Mouse (Mus musculus): ENCODE data around the gene Arf3. TPM values are rescaled to one million over a fixed set of nuclear protein-coding genes. Genes with fewer than 3 reads are reported as not detected.

Arf3 gene
- total and polyA plus RNA-seq, 2 experiments from 2014 or later, result 93.8 to 144 TPM

GRCm38 (mm10) chr15:98742766-98743428, 20.1 kb downstream of the Arf3 start:
- ATAC-seq (ENCODE audit: low FRiP score) (no peak), DNase-seq (ENCODE audit: low spot score) (no peak)
- no peak overlapping the region for H3K4me2 ChIP-seq (ENCODE audit: low read depth, low read length, poor library complexity, severe bottlenecking)
- no peaks in the 10 kb centered on the region for H3K27me3 ChIP-seq (ENCODE audit: insufficient read depth, low read length)
- H3K9me3 ChIP-seq (ENCODE audit: low read length), result no peaks in the 10 kb centered on the region
- H3K36me3 ChIP-seq (ENCODE audit: insufficient read depth, low read length), result peaks cover 35% of the 10 kb centered on the region
- no peak overlapping the region for H3K27ac ChIP-seq (ENCODE audit: low read depth, low read length)
- H3K9ac ChIP-seq (replicated peaks; ENCODE audit: low read length, poor library complexity, severe bottlenecking), result no peak overlapping the region
- 82% methylated on average over 8 of the region's 8 CpGs for WGBS
- H3K4me3 ChIP-seq (ENCODE audit: low read depth, low read length), result no peak overlapping the region
- TF ChIP-seq CTCF (IDR thresholded peaks at IDR 0.05), result no peak
- H3K4me1 ChIP-seq (ENCODE audit: insufficient read depth, low read length), result no peaks in the 10 kb centered on the region

- H3K4me1 ChIP-seq (ENCODE audit: insufficient read depth, low read length), result no peaks in the 10 kb centered on the region
- peaks cover 52% of the 10 kb centered on the region for H3K36me3 ChIP-seq (ENCODE audit: insufficient read depth, low read length)
- no peak overlapping the region for H3K27ac ChIP-seq (ENCODE audit: low read depth, low read length)
- no peaks in the 10 kb centered on the region for H3K9me3 ChIP-seq (ENCODE audit: low read length)
- DNase-seq (ENCODE audit: low spot score), result no peak
- no peak for TF ChIP-seq CTCF (IDR thresholded peaks at IDR 0.05)
- H3K4me2 ChIP-seq (ENCODE audit: low read depth, low read length, poor library complexity, severe bottlenecking), result no peak overlapping the region
- no peak overlapping the region for H3K4me3 ChIP-seq (ENCODE audit: low read depth, low read length)
- ATAC-seq (ENCODE audit: low FRiP score), result no peak
- no peaks in the 10 kb centered on the region for H3K27me3 ChIP-seq (ENCODE audit: insufficient read depth, low read length)
- WGBS, result 90% methylated on average over 8 of the region's 8 CpGs
- H3K9ac ChIP-seq (replicated peaks; ENCODE audit: low read length, poor library complexity, severe bottlenecking), result no peak overlapping the region
These were observed 22.8 kb downstream of the Arf3 start for GRCm38 (mm10) chr15:98740219-98740618.

DNA sequence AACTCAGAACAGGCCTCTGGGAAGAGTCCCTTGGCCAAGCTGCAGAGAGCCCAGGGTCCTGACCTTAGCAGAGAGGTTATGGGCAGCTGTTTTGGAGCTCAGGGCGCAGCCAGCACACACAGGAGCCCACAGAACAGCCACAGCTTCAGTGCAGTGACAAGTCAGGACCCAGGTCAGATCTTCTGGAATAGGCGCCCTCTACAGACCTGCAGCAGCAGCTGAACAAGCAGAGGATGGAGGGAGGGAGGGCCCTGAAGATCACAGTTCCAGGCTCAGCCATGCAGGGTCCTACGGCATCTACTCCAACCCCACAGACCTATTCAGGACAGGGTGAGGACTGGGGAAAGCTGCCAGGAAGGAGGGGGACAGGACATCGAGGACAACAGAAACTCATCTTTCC, 24.2 kb downstream of the Arf3 start:
- Histone ChIP-seq H3K4me1 (ENCODE audit: insufficient read depth, low read length) (no peaks in the 10 kb centered on the region), H3K9ac (replicated peaks; ENCODE audit: low read length, poor library complexity, severe bottlenecking) (no peak overlapping the region), H3K4me2 (ENCODE audit: low read depth, low read length, poor library complexity, severe bottlenecking) (no peak overlapping the region), H3K27me3 (ENCODE audit: insufficient read depth, low read length) (no peaks in the 10 kb centered on the region), H3K4me3 (ENCODE audit: low read depth, low read length) (no peak overlapping the region), H3K27ac (ENCODE audit: low read depth, low read length) (no peak overlapping the region), H3K9me3 (ENCODE audit: low read length) (no peaks in the 10 kb centered on the region), H3K36me3 (ENCODE audit: insufficient read depth, low read length) (peaks cover 55% of the 10 kb centered on the region)
- WGBS, result 66% methylated on average over 4 of the region's 4 CpGs
- peak; percentile 37; the same call in 1 of the 2 replicates for TF ChIP-seq CTCF (IDR thresholded peaks at IDR 0.05)
- ATAC-seq (ENCODE audit: low FRiP score), result no peak
- no peak for DNase-seq (ENCODE audit: low spot score)

DNA sequence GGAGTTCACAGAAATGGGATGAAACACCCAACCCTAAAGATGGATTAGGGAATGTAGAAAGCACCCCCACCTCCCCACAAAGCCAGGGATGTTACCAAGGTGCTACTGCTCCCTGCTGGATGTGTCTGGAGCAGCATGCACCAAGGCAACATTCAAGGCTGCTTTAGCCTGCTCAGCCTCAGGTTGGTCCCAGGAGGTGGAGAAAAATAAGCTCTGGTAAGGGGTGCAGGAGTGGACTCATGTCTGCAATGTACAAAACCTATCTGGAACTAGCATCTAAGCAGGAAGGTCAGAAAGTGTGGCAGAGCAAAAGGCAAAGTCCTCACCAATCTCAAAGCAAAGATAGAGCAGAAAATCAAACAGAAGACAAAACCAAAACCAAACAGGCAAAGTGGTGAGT, 25.1 kb downstream of the Arf3 start:
- no peak overlapping the region for H3K4me2 ChIP-seq (ENCODE audit: low read depth, low read length, poor library complexity, severe bottlenecking)
- no peak overlapping the region for H3K9ac ChIP-seq (replicated peaks; ENCODE audit: low read length, poor library complexity, severe bottlenecking)
- H3K36me3 ChIP-seq (ENCODE audit: insufficient read depth, low read length), result peaks cover 55% of the 10 kb centered on the region
- peak; percentile 71 for TF ChIP-seq CTCF (IDR thresholded peaks at IDR 0.05)
- DNase-seq (ENCODE audit: low spot score) (peak; percentile 30), ATAC-seq (ENCODE audit: low FRiP score) (no peak)
- H3K27me3 ChIP-seq (ENCODE audit: insufficient read depth, low read length), result no peaks in the 10 kb centered on the region
- H3K4me3 ChIP-seq (ENCODE audit: low read depth, low read length), result no peak overlapping the region
- H3K9me3 ChIP-seq (ENCODE audit: low read length), result no peaks in the 10 kb centered on the region
- H3K27ac ChIP-seq (ENCODE audit: low read depth, low read length), result no peak overlapping the region
- no peaks in the 10 kb centered on the region for H3K4me1 ChIP-seq (ENCODE audit: insufficient read depth, low read length)

DNA sequence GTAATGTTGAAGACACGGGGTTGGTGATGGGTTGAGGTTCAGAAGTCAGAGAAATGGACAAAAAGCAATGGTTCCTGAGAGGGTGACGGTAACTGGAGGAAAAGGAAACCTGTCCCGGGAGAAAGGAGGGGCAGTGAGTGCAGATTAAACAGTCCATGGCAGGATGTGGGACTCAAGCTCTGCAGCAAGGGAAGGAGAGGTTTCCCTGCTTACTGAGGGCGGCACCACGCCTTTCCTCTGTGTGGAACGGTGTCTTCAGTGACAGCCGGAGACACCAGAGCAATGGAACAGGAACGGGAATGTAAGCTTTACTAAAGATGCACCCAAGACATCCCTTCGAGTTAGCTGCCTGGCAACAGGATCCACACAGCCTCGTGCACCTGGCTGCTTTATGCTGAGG, 26.5 kb downstream of the Arf3 start:
- no peaks in the 10 kb centered on the region for H3K4me1 ChIP-seq (ENCODE audit: insufficient read depth, low read length)
- H3K27me3 ChIP-seq (ENCODE audit: insufficient read depth, low read length), result no peaks in the 10 kb centered on the region
- no peak for ATAC-seq (ENCODE audit: low FRiP score)
- peaks cover 51% of the 10 kb centered on the region for H3K36me3 ChIP-seq (ENCODE audit: insufficient read depth, low read length)
- no peak overlapping the region for H3K4me2 ChIP-seq (ENCODE audit: low read depth, low read length, poor library complexity, severe bottlenecking)
- no peak for TF ChIP-seq CTCF (IDR thresholded peaks at IDR 0.05)
- DNase-seq (ENCODE audit: low spot score), result no peak
- H3K27ac ChIP-seq (ENCODE audit: low read depth, low read length), result no peak overlapping the region
- no peaks in the 10 kb centered on the region for H3K9me3 ChIP-seq (ENCODE audit: low read length)
- no peak overlapping the region for H3K4me3 ChIP-seq (ENCODE audit: low read depth, low read length)
- H3K9ac ChIP-seq (replicated peaks; ENCODE audit: low read length, poor library complexity, severe bottlenecking), result no peak overlapping the region
- 92% methylated on average over 10 of the region's 10 CpGs for WGBS

GRCm38 (mm10) chr15:98733976-98734566, 28.9 kb downstream of the Arf3 start:
- ATAC-seq (ENCODE audit: low FRiP score) (no peak), DNase-seq (ENCODE audit: low spot score) (no peak)
- Histone ChIP-seq H3K36me3 (ENCODE audit: insufficient read depth, low read length) (peaks cover 27% of the 10 kb centered on the region), H3K27ac (ENCODE audit: low read depth, low read length) (no peak overlapping the region), H3K9ac (replicated peaks; ENCODE audit: low read length, poor library complexity, severe bottlenecking) (no peak overlapping the region), H3K4me2 (ENCODE audit: low read depth, low read length, poor library complexity, severe bottlenecking) (no peak overlapping the region), H3K4me1 (ENCODE audit: insufficient read depth, low read length) (no peaks in the 10 kb centered on the region), H3K4me3 (ENCODE audit: low read depth, low read length) (no peak overlapping the region), H3K27me3 (ENCODE audit: insufficient read depth, low read length) (no peaks in the 10 kb centered on the region), H3K9me3 (ENCODE audit: low read length) (no peaks in the 10 kb centered on the region)
- WGBS, result 86% methylated on average over 5 of the region's 5 CpGs
- TF ChIP-seq CTCF (IDR thresholded peaks at IDR 0.05), result no peak

All from midbrain, postnatal 0 days (tissue).